Mouse (Mus musculus) adrenal gland, adult 18-20 months (tissue): ENCODE data around the gene Fbxo2. TPM values are rescaled to one million over a fixed set of nuclear protein-coding genes. Genes with fewer than 3 reads are reported as not detected.

Experiments
- DNase-seq, 2 experiments: peaks; one replicate each; pipeline ENCODE4 v3.0.0; 2021 to 2022; ENCODE audit warnings: low spot score in 2 of 2
- total RNA-seq, 2 experiments: library from RNA; stranded (reverse); gene quantifications; 1 replicate in 1 of 2; 2 replicates in 1 of 2; pipeline ENCODE4 v1.2.3; 2021

The Fbxo2 gene
- total RNA-seq, 2 experiments from 2014 or later, result 6.7 to 9.9 TPM

GRCm38 (mm10) chr4:148140098-148141011 lies 20.1 kb upstream of the Fbxo2 start:
- DNase-seq, result peak; percentile 88 to 92

GRCm38 (mm10) chr4:148143721-148144120 lies 16.7 kb upstream of the Fbxo2 start:
- DNase-seq, result no peak

- no peak for DNase-seq
Observed at GRCm38 (mm10) chr4:148147714-148148113, 12.7 kb upstream of the Fbxo2 start.

GRCm38 (mm10) chr4:148149540-148149939 lies 10.9 kb upstream of the Fbxo2 start:
- no peak for DNase-seq

GRCm38 (mm10) chr4:148150242-148150641 lies 10.2 kb upstream of the Fbxo2 start:
- DNase-seq, result no peak

- DNase-seq, result no peak
Observed at GRCm38 (mm10) chr4:148150953-148151266, 9.5 kb upstream of the Fbxo2 start.

GRCm38 (mm10) chr4:148151267-148152168 lies 8.9 kb upstream of the Fbxo2 start, which contains the start of gene Fbxo6:
Fbxo6 (minus strand) TSS chr4:148152140.
- peak; percentile 82 to 84 for DNase-seq

- DNase-seq, result no peak
Observed at GRCm38 (mm10) chr4:148152547-148152946, 7.9 kb upstream of the Fbxo2 start.

GRCm38 (mm10) chr4:148154006-148154405 lies 6.4 kb upstream of the Fbxo2 start:
- DNase-seq, result no peak

GRCm38 (mm10) chr4:148154982-148155381 lies 5.4 kb upstream of the Fbxo2 start:
- DNase-seq, result peak in 1 of 2 experiments; percentile 41

GRCm38 (mm10) chr4:148158436-148159348 lies 1.7 kb upstream of the Fbxo2 start:
- no peak for DNase-seq

GRCm38 (mm10) chr4:148159544-148160435 lies 631 bp upstream of the Fbxo2 start:
- DNase-seq, result peak; percentile 91 to 95

- DNase-seq, result peak; percentile 68 to 73
Observed at GRCm38 (mm10) chr4:148164002-148164439, 3.6 kb downstream of the Fbxo2 start.

- no peak for DNase-seq
Observed at GRCm38 (mm10) chr4:148164461-148164860, 4.0 kb downstream of the Fbxo2 start.

- DNase-seq, result no peak
Observed at GRCm38 (mm10) chr4:148165551-148165950, 5.1 kb downstream of the Fbxo2 start.

- DNase-seq, result no peak
Observed at GRCm38 (mm10) chr4:148166431-148166830, 6.0 kb downstream of the Fbxo2 start.

GRCm38 (mm10) chr4:148166986-148167385 lies 6.6 kb downstream of the Fbxo2 start:
- DNase-seq, result peak; percentile 62 to 79

- peak in 1 of 2 experiments; percentile 65 for DNase-seq
Observed at GRCm38 (mm10) chr4:148168287-148168686, 7.9 kb downstream of the Fbxo2 start.

- DNase-seq, result no peak
Observed at GRCm38 (mm10) chr4:148169586-148169985, 9.2 kb downstream of the Fbxo2 start.
